Mouse (Mus musculus) liver, postnatal 0 days (tissue): ENCODE measurements around the gene Ghrl.
A peak's percentile ranks its signal among the peaks of the same experiment; 100 is the strongest.

Experiments
- CTCF ChIP-seq: sonication (generic); IDR thresholded peaks from 2 replicates; pipeline ENCODE4 v1.5.1; 2016; ENCODE audit warnings: antibody characterized with exemption, low read depth
- EP300 ChIP-seq: IDR thresholded peaks from 2 replicates; pipeline ENCODE4 v1.6.1; 2016; ENCODE audit warnings: antibody characterized with exemption, low read depth, mild to moderate bottlenecking

DNA sequence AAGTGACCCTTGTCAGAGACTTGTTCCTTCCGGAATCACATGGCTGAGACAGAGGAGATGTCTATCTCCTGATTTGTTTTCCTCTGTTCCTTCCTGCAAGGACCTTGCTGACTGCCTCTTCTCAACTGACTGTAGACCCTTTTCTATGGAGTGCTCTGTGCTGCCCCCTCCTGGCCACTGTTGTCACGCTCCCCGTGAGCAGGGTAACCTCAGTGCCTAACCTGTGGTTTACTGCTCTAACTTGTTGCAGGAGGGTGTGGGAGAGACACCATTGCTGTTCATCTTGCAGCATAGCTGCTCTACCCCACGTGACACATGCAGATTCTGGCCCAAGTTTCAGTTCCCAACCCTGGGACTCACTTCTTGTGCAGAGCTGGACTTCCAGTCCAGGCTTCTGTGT, 38.4 kb downstream of the Ghrl start:
- TF ChIP-seq CTCF (peak; percentile 98), EP300 (no peak)
